Comparison of ENCODE assay signal across 8 mouse cellular contexts in genomic region chr11:51636323-51636684, GRCm38 (mm10). TPM values are rescaled to one million over a fixed set of nuclear protein-coding genes. Genes with fewer than 3 reads are reported as not detected.
A peak's percentile ranks its signal among the peaks of the same experiment; 100 is the strongest.
DNase-seq lines count a peak whose midpoint lies in the region; ATAC-seq and TF ChIP-seq lines count a peak whose summit lies in the region.

No protein-coding gene starts in this region.

- TF ChIP-seq CTCF in layer of hippocampus, adult 2 months (conservative IDR thresholded peaks at IDR 0.05): peak; percentile 86

- no peak for DNase-seq in layer of hippocampus, adult 2 months (ENCODE audit: low spot score in 2 of 2)
- no peak for DNase-seq in layer of hippocampus, adult 9-11 months
- DNase-seq in cerebellum, adult 18-20 months: peak; percentile 65 to 75
- peak; percentile 78 for DNase-seq in intestine, embryonic 14.5 days (ENCODE audit: low spot score)
- DNase-seq in liver, embryonic 13.5 days: peak; percentile 67
- DNase-seq in naive thymus-derived CD4-positive, alpha-beta T cell, adult 2 months (ENCODE audit: low read depth): peak; percentile 89
- DNase-seq in telencephalon, adult 2 months (ENCODE audit: low read depth, low spot score): peak; percentile 65

- peaks cover 22% of the 10 kb centered on the region for H3K4me1 ChIP-seq in forebrain, embryonic 15.5 days
- peaks cover 13% of the 10 kb centered on the region for H3K4me1 ChIP-seq in intestine, embryonic 14.5 days (replicated peaks; ENCODE audit: control insufficient read depth, insufficient read depth, low read length)
- peaks cover 61% of the 10 kb centered on the region for H3K4me1 ChIP-seq in liver, embryonic 13.5 days (replicated peaks)

- peak; percentile 30; the same call in 1 of the 2 replicates for ATAC-seq in forebrain, embryonic 15.5 days (replicated peaks)
- peak; percentile 57; the same call in 1 of the 2 replicates for ATAC-seq in intestine, embryonic 14.5 days (replicated peaks; ENCODE audit: low FRiP score, low TSS enrichment, low read depth)
- ATAC-seq in liver, embryonic 13.5 days (ENCODE audit: low read depth): peak; percentile 49

- H3K27ac ChIP-seq in layer of hippocampus, adult 2 months: peak overlapping the region; percentile 92
- peak overlapping the region; percentile 87 for H3K27ac ChIP-seq in forebrain, embryonic 15.5 days (replicated peaks)
- H3K27ac ChIP-seq in intestine, embryonic 14.5 days (ENCODE audit: low read depth): peak overlapping the region; percentile 62; the same call in 1 of the 2 replicates
- peak overlapping the region; percentile 91 for H3K27ac ChIP-seq in liver, embryonic 13.5 days

- H3K9me3 ChIP-seq in forebrain, embryonic 15.5 days: no peaks in the 10 kb centered on the region
- no peaks in the 10 kb centered on the region for H3K9me3 ChIP-seq in intestine, embryonic 14.5 days (ENCODE audit: control insufficient read depth, low read length)
- no peaks in the 10 kb centered on the region for H3K9me3 ChIP-seq in liver, embryonic 13.5 days (replicated peaks)

- peak overlapping the region; percentile 80 for H3K9ac ChIP-seq in forebrain, embryonic 15.5 days (replicated peaks)
- peak overlapping the region; percentile 56 for H3K9ac ChIP-seq in intestine, embryonic 14.5 days (ENCODE audit: low read length)
- H3K9ac ChIP-seq in liver, embryonic 13.5 days: peak overlapping the region; percentile 85

- H3K4me2 ChIP-seq in forebrain, embryonic 15.5 days (replicated peaks): peak overlapping the region; percentile 79
- H3K4me2 ChIP-seq in intestine, embryonic 14.5 days (ENCODE audit: low read length): peak overlapping the region; percentile 71
- peak overlapping the region; percentile 86 for H3K4me2 ChIP-seq in liver, embryonic 13.5 days

- no peaks in the 10 kb centered on the region for H3K27me3 ChIP-seq in forebrain, embryonic 15.5 days
- H3K27me3 ChIP-seq in intestine, embryonic 14.5 days (replicated peaks; ENCODE audit: control insufficient read depth, insufficient read depth, low read length): no peaks in the 10 kb centered on the region
- H3K27me3 ChIP-seq in liver, embryonic 13.5 days: 0 out of 2 replicates have a peak, but pooled peaks cover 2% of the 10 kb centered on the region

- no peaks in the 10 kb centered on the region for H3K36me3 ChIP-seq in forebrain, embryonic 15.5 days
- no peaks in the 10 kb centered on the region for H3K36me3 ChIP-seq in intestine, embryonic 14.5 days (ENCODE audit: control insufficient read depth, insufficient read depth, low read length)
- H3K36me3 ChIP-seq in liver, embryonic 13.5 days: no peaks in the 10 kb centered on the region; the same call in 1 of the 2 replicates

- H3K4me3 ChIP-seq in layer of hippocampus, adult 2 months: peak overlapping the region; percentile 82
- H3K4me3 ChIP-seq in forebrain, embryonic 15.5 days: peak overlapping the region; percentile 87
- peak overlapping the region; percentile 79 for H3K4me3 ChIP-seq in intestine, embryonic 14.5 days (ENCODE audit: low read depth, low read length)
- H3K4me3 ChIP-seq in liver, embryonic 13.5 days (replicated peaks): peak overlapping the region; percentile 82

- 2% methylated on average over 6 of the region's 6 CpGs for WGBS in forebrain, embryonic 15.5 days
- 2% methylated on average over 6 of the region's 6 CpGs for WGBS in intestine, embryonic 14.5 days
- 3% methylated on average over 6 of the region's 6 CpGs for WGBS in liver, embryonic 13.5 days (ENCODE audit: insufficient replicate concordance)

RNA-seq across cellular contexts. Expression of gene Rmnd5b, which starts 0.6 kb away (rescaled TPM):
- total RNA-seq in layer of hippocampus, adult 2 months (2021): 10 to 100 TPM; 59.8 to 65.2 TPM
- polyA plus RNA-seq in forebrain, embryonic 15.5 days (2015; fragmentation: Nextera tagmentation; extraction: Ambion mirVana): 69.6 and 77.7 TPM in 2 replicates
- polyA plus RNA-seq in intestine, embryonic 14.5 days (2014; fragmentation: Nextera tagmentation; extraction: Ambion mirVana): 42.7 and 44.0 TPM in 2 replicates
- 24.9 and 25.1 TPM in 2 replicates for polyA plus RNA-seq in liver, embryonic 13.5 days (2015; fragmentation: Nextera tagmentation; extraction: Ambion mirVana)

RNA-seq across cellular contexts. Expression of gene N4bp3, which starts 14.3 kb away (rescaled TPM):
- total RNA-seq in layer of hippocampus, adult 2 months (2021): 10 to 100 TPM; 11.3 to 16.4 TPM
- polyA plus RNA-seq in forebrain, embryonic 15.5 days (2015; fragmentation: Nextera tagmentation; extraction: Ambion mirVana): 10.2 and 10.8 TPM in 2 replicates
- polyA plus RNA-seq in intestine, embryonic 14.5 days (2014; fragmentation: Nextera tagmentation; extraction: Ambion mirVana): 15.3 and 17.3 TPM in 2 replicates
- 3.1 and 3.2 TPM in 2 replicates for polyA plus RNA-seq in liver, embryonic 13.5 days (2015; fragmentation: Nextera tagmentation; extraction: Ambion mirVana)

RNA-seq across cellular contexts. Expression of gene D930048N14Rik, which starts 14.4 kb away (rescaled TPM):
- 1 to 10 TPM; 1.4 to 2.4 TPM for total RNA-seq in layer of hippocampus, adult 2 months (2021)
- 0.47 and 0.57 TPM in 2 replicates for polyA plus RNA-seq in forebrain, embryonic 15.5 days (2015; fragmentation: Nextera tagmentation; extraction: Ambion mirVana)
- polyA plus RNA-seq in intestine, embryonic 14.5 days (2014; fragmentation: Nextera tagmentation; extraction: Ambion mirVana): 3.9 and 4.8 TPM in 2 replicates
- polyA plus RNA-seq in liver, embryonic 13.5 days (2015; fragmentation: Nextera tagmentation; extraction: Ambion mirVana): 0.29 and 0.49 TPM in 2 replicates

RNA-seq across cellular contexts. Expression of gene Nhp2, which starts 16.8 kb away (rescaled TPM):
- 10 to 100 TPM; 41.7 to 48.2 TPM for total RNA-seq in layer of hippocampus, adult 2 months (2021)
- polyA plus RNA-seq in forebrain, embryonic 15.5 days (2015; fragmentation: Nextera tagmentation; extraction: Ambion mirVana): 98.5 and 102 TPM in 2 replicates
- polyA plus RNA-seq in intestine, embryonic 14.5 days (2014; fragmentation: Nextera tagmentation; extraction: Ambion mirVana): 221 and 226 TPM in 2 replicates
- 186 and 203 TPM in 2 replicates for polyA plus RNA-seq in liver, embryonic 13.5 days (2015; fragmentation: Nextera tagmentation; extraction: Ambion mirVana)

RNA-seq across cellular contexts. Expression of gene Hnrnpab, which starts 29.7 kb away (rescaled TPM):
- total RNA-seq in layer of hippocampus, adult 2 months (2021): 100 to 1,000 TPM; 149 to 155 TPM
- 588 and 604 TPM in 2 replicates for polyA plus RNA-seq in forebrain, embryonic 15.5 days (2015; fragmentation: Nextera tagmentation; extraction: Ambion mirVana)
- 494 and 527 TPM in 2 replicates for polyA plus RNA-seq in intestine, embryonic 14.5 days (2014; fragmentation: Nextera tagmentation; extraction: Ambion mirVana)
- polyA plus RNA-seq in liver, embryonic 13.5 days (2015; fragmentation: Nextera tagmentation; extraction: Ambion mirVana): 250 and 275 TPM in 2 replicates

Comparison
In these comparisons a context has a peak if more than half of its experiments do, and no peak if none do; other contexts are left out.
1. DNase-seq: peak in cerebellum, adult 18-20 months (2 of 2), intestine, embryonic 14.5 days (single experiment), liver, embryonic 13.5 days (single experiment), naive thymus-derived CD4-positive, alpha-beta T cell, adult 2 months (single experiment) and telencephalon, adult 2 months (single experiment); none in layer of hippocampus, adult 2 months (0 of 2) and layer of hippocampus, adult 9-11 months (single experiment).
2. Peak in every context shown above with its lines, with median percentiles within 50 percentile points of each other: H3K27ac ChIP-seq, H3K4me3 ChIP-seq, ATAC-seq, H3K4me2 ChIP-seq and H3K9ac ChIP-seq.